Mouse (Mus musculus) bone marrow, adult 2 months (tissue): ENCODE results near the gene Gtf2h5.

Source experiments
- CTCF ChIP-seq: fragments of 200-500 bp; IDR thresholded peaks from 2 replicates; pipeline ENCODE4 v1.5.1; 2011; ENCODE audit warnings: low read length, control low read depth; ENCODE audit not compliant: control insufficient read depth, insufficient read depth
- POLR2A ChIP-seq: fragments of 200-500 bp; IDR thresholded peaks from 2 replicates; pipeline ENCODE4 v1.6.1; 2011; ENCODE audit warnings: low read depth, mild to moderate bottlenecking, control low read depth, low read length, borderline replicate concordance; ENCODE audit not compliant: control insufficient read depth

GRCm38 (mm10) chr17:6103566-6103965 is 24.0 kb downstream of the Gtf2h5 start:
- TF ChIP-seq POLR2A (no peak), CTCF (no peak)
